Mouse (Mus musculus) forebrain, embryonic 14.5 days (tissue): ENCODE results near the gene Gm28710. TPM values are rescaled to one million over a fixed set of nuclear protein-coding genes. Genes with fewer than 3 reads are reported as not detected.
A peak's percentile ranks its signal among the peaks of the same experiment; 100 is the strongest.

ENCODE experiments used
- ATAC-seq: fragments of 200-750 bp; cut with Nextera tagmentation; 2 replicates; pipeline ENCODE4 v1.8.0; 2017; ENCODE audit warnings: mild to moderate bottlenecking, moderate library complexity
- DNase-seq: peaks from one replicate; pipeline ENCODE4 v3.0.0-alpha.2; 2015; ENCODE audit warnings: low spot score
- H3K27ac ChIP-seq: fragments of 300-500 bp; sonication (generic); 2 replicates; pipeline ENCODE4 v1.5.1; 2014; ENCODE audit warnings: low read depth, mild to moderate bottlenecking, control low read depth, low read length, moderate library complexity
- H3K27me3 ChIP-seq: fragments of 300-500 bp; sonication (generic); replicated peaks from 2 replicates; pipeline ENCODE4 v1.6.1; 2014; ENCODE audit warnings: low read length, control low read depth, mixed read lengths; ENCODE audit not compliant: control insufficient read depth, insufficient read depth
- H3K36me3 ChIP-seq: fragments of 300-500 bp; sonication (generic); 2 replicates; pipeline ENCODE4 v1.6.1; 2014; ENCODE audit warnings: low read length, control low read depth; ENCODE audit not compliant: control insufficient read depth, insufficient read depth
- H3K4me1 ChIP-seq: fragments of 300-500 bp; sonication (generic); 2 replicates; pipeline ENCODE4 v1.6.1; 2014; ENCODE audit warnings: antibody characterized with exemption, low read length, control low read depth; ENCODE audit not compliant: control insufficient read depth, insufficient read depth
- H3K4me2 ChIP-seq: fragments of 300-500 bp; sonication (generic); 2 replicates; pipeline ENCODE4 v1.6.1; 2014; ENCODE audit warnings: mild to moderate bottlenecking, control low read depth, low read length
- H3K4me3 ChIP-seq: fragments of 300-500 bp; sonication (generic); 2 replicates; pipeline ENCODE4 v1.5.1; 2014; ENCODE audit warnings: low read depth, low read length, control low read depth
- H3K9ac ChIP-seq: fragments of 300-500 bp; sonication (generic); 2 replicates; pipeline ENCODE4 v1.6.1; 2014; ENCODE audit warnings: mild to moderate bottlenecking, low read length, control low read depth, moderate library complexity
- H3K9me3 ChIP-seq: fragments of 300-500 bp; sonication (generic); replicated peaks from 2 replicates; pipeline ENCODE4 v1.6.1; 2016; ENCODE audit warnings: low read length, control low read depth, mixed read lengths; ENCODE audit not compliant: control insufficient read depth
- whole genome bisulfite sequencing: fragments of 180-500 bp; shearing (Covaris S2); extraction: QIAGEN DNeasy Blood & Tissue Kit; methylation state at CpG from one replicate; pipeline ENCODE4 v1.1.7; 2014; 5-methylcytosine and 5-hydroxymethylcytosine counted together
- polyA plus RNA-seq: library from polyadenylated mRNA; unstranded; fragments of >200 nt; fragmentation: Nextera tagmentation; extraction: Ambion mirVana; gene quantifications from 2 replicates; pipeline ENCODE4 v1.2.1, GENCODE M21; 2014

Gene Gm28710
- polyA plus RNA-seq, result not detected in 2 replicates

- no peaks in the 10 kb centered on the region for H3K27me3 ChIP-seq
- H3K9ac ChIP-seq, result no peak within 1 kb of the TSS
- H3K4me2 ChIP-seq, result no peak within 1 kb of the TSS
- no peaks in the 10 kb centered on the region for H3K9me3 ChIP-seq
- 91% methylated on average over 4 of the region's 4 CpGs for WGBS
- H3K4me1 ChIP-seq, result no peaks in the 10 kb centered on the region
- ATAC-seq (no peak), DNase-seq (no peak)
- H3K36me3 ChIP-seq, result no peaks in the 10 kb centered on the region
- no peak within 1 kb of the TSS for H3K4me3 ChIP-seq
- H3K27ac ChIP-seq, result no peak within 1 kb of the TSS
Observed at GRCm38 (mm10) chr5:16791243-16791860, at the start of gene Gm28710. TSS of gene Gm28710 (plus strand) at chr5:16791810.

DNA sequence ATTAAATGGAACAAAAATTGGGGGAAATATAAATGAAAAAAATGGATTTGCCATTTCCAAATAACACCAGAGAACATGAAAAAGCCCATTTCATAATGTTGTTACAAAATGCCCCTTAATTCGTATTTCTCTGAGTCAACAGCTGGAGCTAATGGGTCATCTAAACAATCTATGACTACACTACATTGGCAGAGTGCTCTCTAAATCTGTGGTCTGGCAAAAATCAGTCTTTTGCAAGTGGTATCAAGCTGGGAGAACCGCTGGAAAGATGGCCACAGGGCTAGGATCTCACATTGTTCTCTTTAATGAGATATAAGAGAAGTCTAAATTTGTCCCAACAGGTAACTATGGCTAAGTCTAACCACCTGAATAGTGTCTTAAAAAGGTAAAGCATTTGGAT lies 14.4 kb upstream of the Gm28710 start:
- H3K27me3 ChIP-seq, result no peaks in the 10 kb centered on the region
- H3K4me1 ChIP-seq, result no peaks in the 10 kb centered on the region
- DNase-seq (no peak), ATAC-seq (no peak)
- H3K9ac ChIP-seq, result no peak overlapping the region
- no peak overlapping the region for H3K4me3 ChIP-seq
- WGBS, result 66% methylated on average over 2 of the region's 2 CpGs
- no peaks in the 10 kb centered on the region for H3K36me3 ChIP-seq
- no peaks in the 10 kb centered on the region for H3K9me3 ChIP-seq
- H3K27ac ChIP-seq, result no peak overlapping the region
- no peak overlapping the region for H3K4me2 ChIP-seq

DNA sequence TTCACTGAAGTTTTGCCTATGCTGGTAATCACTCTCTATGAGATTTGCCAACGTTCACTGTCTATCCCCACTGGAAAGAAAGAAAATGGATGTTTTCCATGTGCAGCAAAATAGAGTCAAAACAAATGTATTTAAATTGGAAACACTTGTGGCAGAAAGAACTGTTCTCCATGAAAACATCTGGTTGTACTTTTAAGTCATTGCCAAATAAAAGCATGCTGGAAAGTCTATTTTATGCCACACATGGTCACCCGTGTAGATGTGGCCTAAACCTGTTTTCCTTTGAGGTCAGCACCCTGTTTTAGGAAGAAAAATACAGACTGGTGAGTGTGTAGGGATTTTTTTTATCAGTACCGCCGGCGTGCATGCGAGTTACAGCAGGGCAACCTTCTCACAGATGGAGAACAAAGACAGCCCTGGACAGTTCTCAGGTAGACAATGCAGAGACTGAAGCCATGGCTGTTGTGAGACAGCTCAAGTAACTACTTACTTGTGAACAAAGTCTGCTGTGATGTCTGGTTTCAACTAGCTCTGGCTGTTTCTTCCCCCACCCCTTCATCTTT lies 12.9 kb upstream of the Gm28710 start:
- DNase-seq, result no peak
- Histone ChIP-seq H3K9ac (no peak overlapping the region), H3K27ac (no peak overlapping the region), H3K4me1 (no peaks in the 10 kb centered on the region), H3K27me3 (no peaks in the 10 kb centered on the region), H3K9me3 (no peaks in the 10 kb centered on the region), H3K4me3 (no peak overlapping the region), H3K4me2 (no peak overlapping the region), H3K36me3 (no peaks in the 10 kb centered on the region)
- no peak for ATAC-seq
- 88% methylated on average over 6 of the region's 6 CpGs for WGBS

GRCm38 (mm10) chr5:16785627-16786026 lies 6.0 kb upstream of the Gm28710 start:
- Histone ChIP-seq H3K4me1 (no peaks in the 10 kb centered on the region), H3K27ac (no peak overlapping the region), H3K9me3 (no peaks in the 10 kb centered on the region), H3K9ac (no peak overlapping the region), H3K27me3 (no peaks in the 10 kb centered on the region), H3K4me2 (no peak overlapping the region), H3K36me3 (no peaks in the 10 kb centered on the region), H3K4me3 (no peak overlapping the region)
- DNase-seq (peak; percentile 28), ATAC-seq (no peak)
- 89% methylated on average over 4 of the region's 4 CpGs for WGBS

DNA sequence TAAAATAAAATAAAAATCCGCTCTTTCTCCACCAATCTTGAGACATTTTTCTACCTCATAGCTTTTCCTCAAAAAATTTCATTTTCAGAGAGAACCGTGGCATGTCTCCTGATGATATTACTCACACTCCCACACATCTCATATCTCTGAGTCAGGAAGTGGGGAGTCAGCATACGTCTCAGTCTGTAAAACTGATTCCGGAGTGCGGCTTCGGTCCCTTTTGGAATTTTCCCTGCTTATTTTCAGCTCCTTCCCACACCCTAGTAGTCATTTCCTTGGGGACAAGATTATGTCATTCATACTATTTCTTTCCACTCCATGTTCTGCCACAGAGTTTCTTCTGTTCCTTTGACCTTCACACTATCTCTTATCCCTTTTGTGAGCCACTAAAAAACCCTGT lies 3.4 kb downstream of the Gm28710 start:
- ATAC-seq (no peak), DNase-seq (no peak)
- no peaks in the 10 kb centered on the region for H3K27me3 ChIP-seq
- no peak overlapping the region for H3K4me2 ChIP-seq
- 92% methylated on average over 6 of the region's 6 CpGs for WGBS
- no peak overlapping the region for H3K27ac ChIP-seq
- no peaks in the 10 kb centered on the region for H3K36me3 ChIP-seq
- H3K9ac ChIP-seq, result no peak overlapping the region
- no peaks in the 10 kb centered on the region for H3K4me1 ChIP-seq
- H3K9me3 ChIP-seq, result no peaks in the 10 kb centered on the region
- no peak overlapping the region for H3K4me3 ChIP-seq

DNA sequence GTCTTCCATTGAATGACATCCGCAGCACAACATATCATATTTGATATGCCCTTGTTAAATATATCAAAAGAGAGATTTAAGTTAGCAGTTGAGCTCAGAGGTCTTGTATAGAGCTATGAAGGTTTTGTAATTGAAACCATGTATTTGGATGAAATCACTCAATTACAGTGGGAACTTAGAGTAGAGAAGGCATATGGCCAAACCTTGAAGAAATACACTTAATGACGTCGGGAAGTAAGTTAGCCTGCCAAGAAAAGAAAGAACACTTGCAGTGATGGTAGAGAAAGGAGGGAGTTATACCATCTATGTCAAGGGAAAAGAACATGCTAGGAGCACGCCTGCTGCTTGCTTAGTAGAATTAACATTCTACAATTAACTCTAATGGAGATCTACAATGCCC lies 11.1 kb downstream of the Gm28710 start:
- no peak overlapping the region for H3K4me3 ChIP-seq
- no peaks in the 10 kb centered on the region for H3K27me3 ChIP-seq
- WGBS, result 52% methylated on average over 4 of the region's 4 CpGs
- no peaks in the 10 kb centered on the region for H3K36me3 ChIP-seq
- H3K4me1 ChIP-seq, result no peaks in the 10 kb centered on the region
- H3K9ac ChIP-seq, result no peak overlapping the region
- no peak overlapping the region for H3K4me2 ChIP-seq
- no peak for ATAC-seq
- H3K9me3 ChIP-seq, result no peaks in the 10 kb centered on the region
- DNase-seq, result peak; percentile 38
- no peak overlapping the region for H3K27ac ChIP-seq

DNA sequence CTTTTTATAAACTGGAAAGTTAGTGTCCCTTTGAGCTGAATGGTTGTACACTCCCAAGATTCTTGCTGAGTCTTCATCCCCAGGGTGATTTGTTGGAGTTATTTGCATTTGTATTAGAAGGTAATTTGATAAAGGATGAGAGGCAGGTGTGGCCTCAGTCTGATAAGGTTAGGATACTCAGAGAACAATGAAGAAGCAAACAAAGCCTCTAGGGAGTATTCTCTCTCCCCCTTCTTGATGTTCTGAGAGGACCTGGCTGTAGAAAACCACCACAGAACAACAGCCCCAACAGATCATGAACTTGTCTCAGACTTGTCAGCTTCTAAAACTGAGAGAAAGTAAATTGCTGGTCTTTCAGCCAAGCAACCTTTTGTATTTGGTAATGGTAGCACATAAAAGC lies 47.4 kb downstream of the Gm28710 start:
- DNase-seq (no peak), ATAC-seq (no peak)
- Histone ChIP-seq H3K27me3 (no peaks in the 10 kb centered on the region), H3K9me3 (no peaks in the 10 kb centered on the region), H3K27ac (no peak overlapping the region), H3K9ac (no peak overlapping the region), H3K36me3 (no peaks in the 10 kb centered on the region), H3K4me1 (no peaks in the 10 kb centered on the region), H3K4me2 (no peak overlapping the region), H3K4me3 (no peak overlapping the region)

DNA sequence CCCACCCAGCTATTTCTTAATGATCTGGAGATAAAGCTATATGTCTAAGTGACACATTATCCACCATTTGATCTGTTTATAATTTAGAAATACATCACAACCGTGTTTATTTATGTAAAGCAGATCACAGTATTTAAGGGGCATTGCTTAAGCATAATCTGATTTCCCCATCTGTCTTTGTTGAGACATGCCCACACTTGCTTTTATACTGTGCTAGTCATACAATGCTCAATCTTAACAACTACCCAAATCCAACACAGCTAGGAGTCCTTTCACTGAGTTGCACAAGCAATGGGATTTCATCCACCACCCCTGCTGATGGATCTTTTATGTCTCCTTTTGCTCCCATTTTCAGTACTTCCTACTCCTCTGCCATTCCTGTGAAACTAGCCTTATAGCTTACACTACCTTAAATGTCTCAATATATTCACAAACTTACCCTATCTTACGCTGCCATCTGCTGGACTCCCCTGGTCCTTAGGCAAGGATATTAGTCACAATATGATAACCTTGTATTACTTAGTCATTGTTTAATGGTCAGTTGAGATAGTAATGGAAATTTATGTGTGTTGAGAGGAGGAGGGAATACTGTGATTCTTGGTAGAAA lies 77.8 kb downstream of the Gm28710 start:
- Histone ChIP-seq H3K9ac (no peak overlapping the region), H3K36me3 (no peaks in the 10 kb centered on the region), H3K27ac (no peak overlapping the region), H3K4me3 (no peak overlapping the region), H3K4me2 (no peak overlapping the region), H3K9me3 (no peaks in the 10 kb centered on the region), H3K4me1 (no peaks in the 10 kb centered on the region), H3K27me3 (no peaks in the 10 kb centered on the region)
- peak; percentile 84 for DNase-seq
- 60% methylated on average over 2 of the region's 2 CpGs for WGBS
- peak; percentile 81 for ATAC-seq

DNA sequence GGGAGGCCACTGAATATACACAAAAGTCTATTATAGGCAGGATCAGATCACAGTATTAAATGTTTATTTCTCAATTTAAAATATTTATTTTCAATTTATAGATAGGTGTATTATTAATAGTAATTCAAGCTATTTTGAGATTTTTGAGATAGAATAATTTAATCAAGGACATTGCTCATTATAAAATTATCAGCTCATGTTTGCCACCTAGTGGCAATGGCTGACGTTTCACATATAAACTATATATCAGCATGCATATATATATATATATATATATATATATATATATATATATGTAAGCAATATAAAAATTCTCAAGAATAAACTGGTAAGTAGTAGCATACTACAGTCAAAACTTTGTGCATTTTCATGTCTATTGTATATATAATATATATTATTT lies 102.6 kb downstream of the Gm28710 start:
- ATAC-seq (no peak), DNase-seq (peak; percentile 46)
- H3K9ac ChIP-seq, result no peak overlapping the region
- H3K9me3 ChIP-seq, result no peaks in the 10 kb centered on the region
- no peak overlapping the region for H3K27ac ChIP-seq
- H3K4me3 ChIP-seq, result no peak overlapping the region
- no peaks in the 10 kb centered on the region for H3K4me1 ChIP-seq
- H3K27me3 ChIP-seq, result no peaks in the 10 kb centered on the region
- no peak overlapping the region for H3K4me2 ChIP-seq
- 18% methylated on average over 1 of the region's 1 CpGs for WGBS
- H3K36me3 ChIP-seq, result no peaks in the 10 kb centered on the region
